Mouse (Mus musculus): ENCODE data around the gene Gipc2.

Gene Gipc2

GRCm38 (mm10) chr3:152117941-152118340 is 48.1 kb downstream of the Gipc2 start:
- DNase-seq (ENCODE audit: low read depth, low spot score): no peak

- no peak for DNase-seq (ENCODE audit: low read depth, low spot score)
Measured at GRCm38 (mm10) chr3:152116140-152116539, 49.9 kb downstream of the Gipc2 start.

DNA sequence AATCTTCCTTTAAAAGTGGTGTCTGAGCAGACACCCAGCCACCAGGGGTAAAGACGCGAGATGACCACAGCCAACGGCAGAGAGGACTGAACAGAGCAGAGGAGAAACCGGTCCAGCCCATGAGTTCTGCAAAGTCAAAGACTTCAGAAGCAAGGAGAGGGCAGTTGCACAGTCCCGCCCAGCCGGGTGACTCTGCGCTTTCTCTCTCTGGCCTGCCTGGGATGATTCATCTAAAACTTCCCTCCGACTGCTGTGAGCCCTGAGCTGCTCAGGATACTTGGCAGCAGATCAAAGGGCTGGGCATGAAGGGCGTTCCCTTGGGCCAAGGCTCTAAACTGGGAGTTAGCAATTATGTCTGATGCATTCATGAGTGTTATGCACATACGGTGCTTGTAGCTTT is 51.2 kb downstream of the Gipc2 start:
- DNase-seq (ENCODE audit: low read depth, low spot score): peak; percentile 55

DNA sequence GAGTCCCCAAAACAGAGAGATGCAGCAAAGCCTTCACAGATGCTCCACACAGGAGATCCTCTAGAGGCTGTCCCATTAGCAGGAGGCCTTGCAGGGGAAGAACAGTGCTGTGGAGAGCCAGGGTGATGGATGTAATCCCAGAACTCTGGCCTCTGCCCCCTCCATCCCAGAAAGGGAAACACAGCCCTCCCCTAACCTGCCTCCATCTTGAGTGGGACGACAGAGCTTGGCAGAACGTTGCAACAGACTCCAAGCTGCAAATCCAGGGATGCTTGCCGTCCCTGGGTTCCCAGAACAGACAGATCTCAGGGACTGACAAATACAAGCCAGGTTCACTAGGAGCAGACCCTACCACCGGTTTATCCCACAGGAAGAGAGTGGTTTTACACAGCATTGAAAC is 51.8 kb downstream of the Gipc2 start:
- DNase-seq (ENCODE audit: low read depth, low spot score): no peak

DNA sequence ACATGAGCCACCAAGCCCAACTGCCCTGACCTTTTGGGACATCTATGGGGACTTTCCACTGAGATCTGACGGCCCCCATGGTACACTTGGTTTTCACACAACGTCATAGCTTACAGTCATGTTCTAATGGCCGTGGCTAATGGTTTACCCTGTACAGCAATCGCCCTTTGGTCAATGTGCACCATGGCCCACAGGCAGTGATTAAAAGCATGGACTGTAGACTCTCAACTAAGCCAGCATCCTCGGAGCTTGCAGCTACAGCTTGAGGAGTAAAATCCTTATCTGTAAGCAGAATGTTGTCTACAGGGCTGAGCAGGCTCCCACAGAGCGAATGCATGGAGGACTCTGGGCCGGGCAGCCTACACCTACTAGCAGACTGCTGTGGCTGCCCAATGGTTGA is 52.5 kb downstream of the Gipc2 start:
- no peak for DNase-seq (ENCODE audit: low read depth, low spot score)

GRCm38 (mm10) chr3:152112664-152113063 is 53.4 kb downstream of the Gipc2 start:
- DNase-seq (ENCODE audit: low read depth, low spot score): no peak

- no peak for DNase-seq (ENCODE audit: low read depth, low spot score)
Measured at GRCm38 (mm10) chr3:152111482-152111881, 54.5 kb downstream of the Gipc2 start.

DNA sequence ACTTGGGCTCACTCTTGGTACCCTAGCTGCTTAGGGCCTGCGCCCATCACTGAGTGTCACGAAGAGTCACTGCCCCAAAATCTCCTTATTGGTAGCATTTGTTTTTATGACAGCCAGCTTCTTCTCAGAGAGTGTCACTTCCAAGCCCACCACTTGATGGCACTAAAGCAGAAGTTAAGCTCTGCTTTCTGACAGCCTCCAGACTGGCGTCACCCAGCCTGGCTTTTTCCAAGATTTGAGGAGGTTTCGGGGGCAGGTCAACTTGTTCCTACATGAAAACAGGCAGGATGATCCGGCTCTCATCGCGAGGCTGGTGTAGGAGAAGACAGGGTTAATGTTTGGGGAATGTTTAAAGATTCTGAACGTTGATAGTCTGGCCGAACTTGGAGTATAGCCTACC is 54.9 kb downstream of the Gipc2 start:
- DNase-seq (ENCODE audit: low read depth, low spot score): no peak

DNA sequence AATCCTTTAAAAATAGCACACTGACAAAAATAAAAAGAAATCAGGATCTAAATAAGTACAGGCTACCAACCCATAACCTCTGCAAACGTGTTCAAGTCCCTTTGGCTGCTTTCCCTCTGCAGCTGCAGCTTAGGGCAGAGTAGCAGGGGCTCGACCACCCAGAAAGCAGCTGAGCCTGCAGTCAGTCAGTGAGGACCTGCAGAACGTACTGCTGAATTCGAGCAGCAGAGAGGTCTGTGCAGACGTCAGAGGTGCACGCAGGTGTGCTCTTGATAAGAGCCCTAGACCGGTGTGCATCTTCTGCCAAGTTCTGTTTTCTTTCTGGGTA is 56.8 kb downstream of the Gipc2 start:
- no peak for DNase-seq (ENCODE audit: low read depth, low spot score)

DNA sequence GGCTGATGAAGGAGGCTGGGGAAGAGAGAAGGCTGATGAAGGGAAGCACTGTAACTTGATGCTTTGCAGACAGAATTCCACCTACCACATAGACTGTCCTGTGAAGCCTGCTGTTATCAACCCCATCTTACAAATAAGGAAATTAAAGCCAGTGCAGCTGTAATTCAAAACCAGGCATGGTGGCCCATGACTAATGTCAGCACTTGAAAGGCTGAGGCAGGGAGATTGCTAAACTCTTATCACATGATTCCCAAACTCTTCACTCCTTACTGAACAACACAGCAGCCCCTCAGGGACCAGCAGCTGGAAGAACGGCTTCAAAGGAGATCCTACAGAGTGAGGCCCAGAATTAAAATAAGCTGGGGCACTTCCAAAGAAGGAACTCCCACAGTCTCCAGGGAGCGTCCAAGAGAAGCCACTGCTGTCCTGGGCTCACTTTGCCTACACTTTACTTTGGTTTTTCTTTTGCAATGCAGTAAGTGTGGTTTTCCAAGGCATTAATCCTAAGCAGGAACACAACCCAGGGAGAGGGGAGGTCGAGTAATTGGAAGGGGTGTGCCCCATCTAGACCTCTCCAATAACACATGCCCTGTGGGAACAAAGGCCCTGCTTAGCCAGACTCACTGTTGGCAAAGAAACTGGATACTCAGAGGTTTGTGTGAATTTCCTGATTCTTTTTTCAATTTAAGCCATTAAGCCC is 57.3 kb downstream of the Gipc2 start:
- no peak for DNase-seq (ENCODE audit: low read depth, low spot score)

GRCm38 (mm10) chr3:152108003-152108395 is 58.0 kb downstream of the Gipc2 start:
- DNase-seq (ENCODE audit: low read depth, low spot score): no peak

- DNase-seq (ENCODE audit: low read depth, low spot score): no peak
Measured at GRCm38 (mm10) chr3:152107149-152108002, 58.7 kb downstream of the Gipc2 start.

DNA sequence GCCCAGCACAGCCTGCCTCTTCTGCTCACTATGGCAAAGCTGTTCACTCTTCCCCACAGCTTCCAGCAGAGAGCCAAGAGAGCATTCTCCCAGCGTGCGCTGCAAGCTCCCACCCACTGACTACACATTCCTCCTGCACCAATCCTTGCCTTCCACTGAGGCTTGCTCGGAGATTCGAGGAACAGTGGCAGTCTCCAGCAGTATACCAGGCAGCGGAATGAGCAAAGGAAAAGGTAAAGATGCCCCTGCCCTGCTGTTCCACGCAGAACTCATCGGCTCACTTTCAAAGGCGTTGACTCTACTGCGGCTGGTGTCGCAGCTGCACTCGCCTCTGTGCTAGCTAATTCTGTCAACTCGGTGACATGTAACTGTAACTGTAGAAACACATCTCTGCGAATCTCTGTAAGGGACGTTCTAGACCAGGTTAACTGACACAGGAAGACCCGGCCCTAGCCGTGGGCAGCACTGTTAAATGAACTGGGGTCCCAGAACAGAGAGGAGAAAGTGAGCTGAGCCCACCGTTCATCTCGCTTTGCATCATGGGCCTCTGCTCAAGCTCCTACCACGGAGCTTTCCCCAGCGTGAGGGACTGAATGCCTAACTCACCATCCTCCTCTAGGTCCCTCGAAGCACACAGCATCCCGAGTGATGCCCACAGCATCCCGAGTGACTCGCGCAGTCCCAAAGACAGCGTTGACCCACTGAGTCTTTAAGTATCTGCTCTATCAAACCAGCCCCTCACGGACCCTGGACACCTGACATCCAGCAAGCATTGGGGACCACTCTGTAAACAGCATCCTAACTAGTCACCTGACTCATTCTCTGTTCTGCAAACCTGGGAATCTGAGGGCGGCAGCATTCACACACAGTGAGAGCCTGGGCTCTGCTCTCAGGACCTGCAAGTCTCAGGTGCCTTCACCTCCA is 59.5 kb downstream of the Gipc2 start:
- DNase-seq (ENCODE audit: low read depth, low spot score): no peak

- DNase-seq (ENCODE audit: low read depth, low spot score): peak; percentile 72
Measured at GRCm38 (mm10) chr3:152105341-152105740, 60.7 kb downstream of the Gipc2 start.

- DNase-seq (ENCODE audit: low read depth, low spot score): no peak
Measured at GRCm38 (mm10) chr3:152103381-152103780, 62.6 kb downstream of the Gipc2 start.

GRCm38 (mm10) chr3:152101459-152101858 is 64.6 kb downstream of the Gipc2 start:
- DNase-seq (ENCODE audit: low read depth, low spot score): no peak

- DNase-seq (ENCODE audit: low read depth, low spot score): peak; percentile 72
Measured at GRCm38 (mm10) chr3:152100119-152100818, 65.8 kb downstream of the Gipc2 start.

GRCm38 (mm10) chr3:152095030-152095429 is 71.0 kb downstream of the Gipc2 start:
- DNase-seq (ENCODE audit: low read depth, low spot score): no peak

- DNase-seq (ENCODE audit: low read depth, low spot score): no peak
Measured at GRCm38 (mm10) chr3:152092385-152093057, 73.5 kb downstream of the Gipc2 start.

GRCm38 (mm10) chr3:152089178-152089577 is 76.9 kb downstream of the Gipc2 start:
- no peak for DNase-seq (ENCODE audit: low read depth, low spot score)

- DNase-seq (ENCODE audit: low read depth, low spot score): no peak
Measured at GRCm38 (mm10) chr3:152081381-152081780, 84.6 kb downstream of the Gipc2 start.
